Mouse (Mus musculus) testis, postnatal 14 days (tissue): ENCODE data around the gene Nfrkb.

Experiments
- DNase-seq: peaks from one replicate; pipeline ENCODE4 v3.0.0; 2021; ENCODE audit warnings: low spot score

The Nfrkb gene

DNA sequence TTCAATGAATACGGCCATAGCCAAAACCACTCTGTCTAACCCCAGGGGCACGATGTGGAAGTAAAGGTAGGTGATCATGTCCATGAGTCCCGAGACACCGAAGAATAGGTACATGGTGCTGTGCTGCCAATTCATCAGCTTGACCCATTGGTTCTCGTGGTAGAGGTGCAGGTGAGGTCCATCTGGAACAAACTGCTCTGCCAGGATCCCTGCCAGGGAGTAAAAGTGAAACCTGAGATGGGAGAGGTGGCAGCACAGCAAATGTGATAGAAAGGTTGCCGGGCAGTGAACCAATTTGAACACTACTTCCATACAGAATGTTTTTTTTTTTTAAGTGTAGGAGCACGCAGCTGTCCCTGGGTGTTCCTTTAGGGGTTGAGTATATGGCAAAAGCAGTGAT lies 43.0 kb downstream of the Nfrkb start:
- no peak for DNase-seq

DNA sequence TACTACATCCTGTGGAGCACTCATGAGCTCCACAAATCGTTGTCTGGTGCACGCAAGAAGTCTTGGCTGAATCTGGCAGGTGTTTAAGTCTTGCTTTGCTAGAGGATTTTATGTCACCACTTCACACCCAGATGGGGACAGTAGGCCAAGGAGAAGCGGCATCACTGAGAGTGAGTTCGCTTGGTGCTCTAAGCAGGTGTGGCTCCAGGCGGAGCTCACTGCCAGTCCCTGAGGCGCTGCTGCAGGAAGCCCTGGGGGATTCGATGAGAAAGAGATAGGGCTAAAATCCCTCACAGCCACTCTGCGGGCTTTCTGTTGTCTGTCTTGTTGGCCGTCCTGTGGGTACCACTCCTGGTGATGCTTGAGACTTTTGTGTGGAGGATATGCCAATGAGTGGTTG lies 44.0 kb downstream of the Nfrkb start:
- no peak for DNase-seq

DNA sequence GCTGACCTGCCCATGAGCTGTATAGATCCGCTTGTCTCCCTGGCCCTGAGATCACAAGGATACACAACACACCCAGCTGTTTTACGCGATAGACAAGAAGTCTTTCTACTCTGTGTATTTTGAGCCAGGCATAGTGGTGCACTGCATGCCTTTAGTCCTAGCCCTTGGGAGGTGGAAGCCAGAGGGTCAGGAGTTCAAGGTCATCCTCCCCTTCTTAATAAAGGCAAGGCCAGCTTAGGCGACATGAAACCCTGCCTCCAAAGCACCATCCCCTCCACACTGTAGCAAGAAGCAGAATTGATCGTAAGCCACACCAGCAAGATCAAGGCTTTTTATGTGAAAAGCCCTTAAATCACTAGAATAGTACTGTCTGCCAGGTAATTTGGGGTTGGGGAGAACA lies 45.8 kb downstream of the Nfrkb start:
- DNase-seq: no peak

DNA sequence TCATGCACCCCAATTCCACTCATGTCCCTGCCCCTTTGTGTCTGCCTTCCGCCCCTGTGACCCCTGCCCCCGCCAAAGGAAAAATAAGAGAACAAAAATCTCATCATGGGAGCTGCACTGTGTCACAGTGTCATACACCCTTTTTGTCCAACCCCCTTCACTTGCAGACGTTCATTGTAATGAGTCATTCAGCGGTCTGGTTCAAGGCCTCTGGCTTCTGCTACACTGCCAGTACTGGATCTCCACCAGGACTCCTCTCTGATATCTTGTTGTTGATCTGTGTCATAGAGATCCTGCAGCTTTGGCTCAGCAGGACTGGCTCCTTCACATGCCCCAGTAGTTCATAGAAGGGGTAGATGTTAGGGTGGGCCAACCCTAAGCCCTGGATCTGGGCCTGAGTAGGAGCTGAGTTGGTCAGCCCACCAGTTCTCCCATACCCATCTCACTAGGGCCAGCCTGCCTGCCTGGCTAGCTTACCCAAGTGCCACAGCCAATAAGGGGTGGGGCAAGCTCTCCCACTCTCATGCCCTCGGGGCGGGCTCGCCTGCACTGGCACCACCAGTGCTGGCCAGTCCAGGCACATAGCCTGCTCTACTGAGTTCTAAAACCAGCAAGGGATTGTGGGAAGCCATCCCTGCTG lies 46.5 kb downstream of the Nfrkb start:
- DNase-seq: no peak

DNA sequence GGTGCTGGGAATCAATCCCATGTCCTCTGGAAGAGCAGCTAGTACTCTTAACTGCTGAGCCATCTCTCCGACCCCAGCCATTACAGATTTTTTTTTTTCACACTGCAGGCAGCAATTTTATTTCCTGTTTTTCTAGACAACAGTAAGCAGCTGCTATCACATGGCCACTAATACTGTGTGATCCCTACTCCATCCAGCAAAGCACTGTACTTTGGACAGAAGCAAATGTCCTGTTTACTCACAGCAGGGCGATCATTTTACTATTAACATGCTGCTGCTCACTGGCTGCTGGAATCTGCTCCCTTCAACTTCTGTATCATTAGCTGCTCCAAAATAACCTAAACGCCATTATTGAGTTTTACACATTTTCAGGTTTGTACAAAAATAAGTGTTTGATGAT lies 47.4 kb downstream of the Nfrkb start:
- DNase-seq: no peak

DNA sequence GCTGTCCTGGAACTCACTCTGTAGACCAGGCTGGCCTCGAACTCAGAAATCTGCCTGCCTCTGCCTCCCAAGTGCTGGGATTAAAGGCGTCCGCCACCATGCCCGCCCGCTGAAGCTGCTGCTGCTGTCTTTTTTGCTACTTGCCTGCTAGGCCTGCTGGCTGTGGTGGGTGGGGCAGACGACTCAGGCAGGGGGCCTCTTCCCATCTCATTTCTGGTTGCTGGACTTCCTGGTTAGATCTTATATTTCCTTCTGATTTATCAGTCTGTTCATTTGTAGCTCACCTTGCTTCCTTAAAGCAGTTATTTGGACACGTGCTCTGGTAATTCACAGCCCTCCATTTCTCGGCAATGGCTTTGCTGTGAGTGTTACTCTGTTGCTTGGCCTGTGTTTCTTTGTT lies 49.4 kb downstream of the Nfrkb start:
- DNase-seq: no peak

DNA sequence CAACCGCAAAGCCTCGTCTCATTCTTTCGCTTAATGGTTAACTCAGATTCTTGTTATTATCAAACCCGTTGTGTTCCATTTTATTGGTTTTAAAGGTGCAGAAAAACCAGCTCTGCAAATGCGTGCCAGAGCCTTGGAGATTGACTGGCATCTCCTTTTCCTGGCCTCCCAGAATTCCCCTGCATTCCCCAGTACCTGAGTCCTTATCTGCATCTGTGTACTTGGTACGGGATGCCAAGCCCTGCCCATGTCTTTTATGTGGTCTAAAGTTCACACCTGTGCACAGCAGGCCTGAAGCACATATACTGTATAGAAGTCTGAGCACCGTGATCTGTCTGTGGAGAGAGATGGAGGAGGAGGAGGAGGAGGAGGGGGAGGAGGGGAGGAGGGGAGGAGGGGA lies 51.9 kb downstream of the Nfrkb start:
- DNase-seq: no peak

DNA sequence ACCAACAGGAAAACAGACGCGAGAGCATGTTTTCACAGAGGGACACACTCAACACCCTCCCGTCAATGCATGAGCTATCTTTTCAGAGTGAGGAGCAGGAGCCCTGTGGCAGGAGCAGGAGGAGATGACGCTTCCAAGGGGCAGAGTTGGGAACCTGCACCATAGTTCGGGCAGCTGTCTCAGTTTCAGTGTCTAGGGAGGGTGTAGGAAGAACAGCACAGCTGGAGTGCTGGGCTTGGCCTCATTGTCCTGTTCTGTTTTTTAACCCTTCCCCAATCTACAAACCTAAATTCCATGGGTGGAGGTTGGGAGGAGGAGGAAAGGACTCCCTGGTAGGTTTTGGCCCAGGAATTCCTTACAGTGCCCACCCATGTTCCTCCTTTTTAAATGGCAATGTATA lies 52.8 kb downstream of the Nfrkb start:
- no peak for DNase-seq

DNA sequence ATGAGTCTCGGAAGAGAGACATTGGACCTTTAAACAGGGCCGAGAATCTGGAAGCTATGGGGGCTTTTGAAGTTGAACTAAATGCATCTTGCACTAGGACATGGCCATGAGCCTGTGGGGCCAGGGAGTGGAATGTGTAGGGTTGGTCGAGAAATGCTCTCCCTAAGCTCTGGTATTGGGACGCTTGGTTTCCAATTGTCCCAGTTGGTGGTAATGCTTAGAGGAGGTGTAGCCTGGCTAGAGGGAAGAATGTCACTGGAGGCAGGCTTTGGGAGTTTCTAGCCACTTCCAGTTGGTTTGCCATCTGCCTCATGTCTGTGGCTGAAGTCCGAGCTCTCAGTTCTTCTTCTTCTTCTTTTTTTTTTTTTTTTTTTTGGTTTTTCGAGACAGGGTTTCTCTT lies 53.3 kb downstream of the Nfrkb start:
- no peak for DNase-seq

DNA sequence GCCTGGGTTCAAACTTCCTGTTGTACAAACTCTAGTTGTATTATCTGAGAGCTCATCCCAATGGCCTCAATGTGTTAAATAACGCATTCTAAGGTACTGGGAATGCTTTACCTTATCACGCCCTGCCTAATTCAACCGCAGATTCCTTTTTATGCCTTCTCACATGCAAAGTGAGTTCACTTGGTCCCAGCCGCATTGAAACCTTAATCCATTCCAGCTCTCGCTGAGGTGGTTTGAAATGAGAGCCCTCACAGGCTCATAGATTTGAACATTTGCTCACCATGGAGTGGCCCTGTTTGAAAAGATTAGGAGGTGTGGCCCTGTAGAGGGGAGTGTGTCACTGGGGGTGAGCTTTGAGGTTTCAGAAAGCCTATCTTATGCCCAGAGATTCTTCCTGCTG lies 54.4 kb downstream of the Nfrkb start:
- DNase-seq: no peak

DNA sequence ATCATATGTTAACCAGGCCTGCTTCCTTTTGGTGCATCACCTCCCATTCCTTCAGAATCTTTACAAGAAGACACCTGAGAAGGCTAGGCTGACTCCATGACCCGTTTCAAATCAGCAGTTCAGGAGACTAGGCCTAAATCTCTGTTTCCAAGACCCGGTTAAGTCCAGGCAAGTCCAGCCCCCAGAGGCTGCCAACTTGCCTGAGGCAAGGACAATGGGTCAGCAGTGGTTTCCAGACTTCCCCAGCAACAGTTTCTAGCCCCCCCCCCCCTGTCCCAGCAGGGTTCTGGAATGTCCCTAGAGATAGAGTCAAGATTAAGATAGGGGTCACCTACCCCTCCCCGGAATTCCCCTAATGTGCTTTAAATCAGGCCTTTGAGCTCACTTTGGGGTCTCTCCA lies 55.5 kb downstream of the Nfrkb start:
- DNase-seq: no peak

DNA sequence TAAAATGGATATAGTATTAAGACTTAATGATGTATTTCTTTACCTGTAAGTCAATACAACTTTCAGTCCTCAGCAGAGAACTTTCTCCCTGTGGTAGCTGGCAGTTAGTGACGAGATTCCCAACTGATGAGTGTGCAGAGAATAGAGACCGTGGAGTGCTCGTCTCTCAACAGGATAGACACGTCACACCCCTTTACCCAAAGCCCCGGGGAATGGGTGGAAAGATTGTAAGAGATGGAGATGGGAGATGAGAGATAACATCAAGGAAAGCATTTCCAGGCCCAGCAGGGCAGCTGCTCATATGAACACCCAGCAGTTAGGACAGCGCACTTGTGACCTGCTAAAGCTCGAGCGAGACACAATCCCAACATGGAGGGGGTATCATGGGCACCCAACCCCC lies 58.2 kb downstream of the Nfrkb start:
- DNase-seq: no peak

DNA sequence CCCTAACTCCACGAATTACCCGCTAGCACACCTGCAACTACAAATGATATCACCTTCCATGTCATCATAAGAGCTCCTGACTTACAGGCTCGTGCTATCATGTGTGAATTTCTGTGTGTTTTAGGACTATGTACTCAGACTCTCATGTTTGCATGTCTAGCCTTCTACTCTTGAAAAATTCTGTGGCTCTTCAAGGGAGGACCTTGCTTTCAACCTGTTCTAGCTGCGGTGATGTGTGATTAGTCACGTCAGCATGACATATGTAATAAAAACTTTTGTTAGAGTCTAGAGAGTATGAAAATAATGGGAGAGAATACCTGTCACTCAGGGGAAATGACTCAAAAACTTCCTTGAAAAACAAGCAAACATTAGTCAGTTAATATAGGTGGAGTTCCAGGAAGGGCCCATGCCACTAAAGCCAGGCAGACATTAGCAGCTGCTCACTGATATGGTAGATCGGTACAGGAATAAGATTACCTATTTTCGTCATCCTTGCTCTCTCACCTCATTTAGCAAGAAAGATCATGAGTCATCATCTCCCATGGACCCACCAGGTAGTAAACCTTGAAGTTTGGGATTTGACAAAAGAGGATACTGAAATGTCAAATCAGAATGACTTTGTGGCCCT lies 63.3 kb downstream of the Nfrkb start:
- no peak for DNase-seq

DNA sequence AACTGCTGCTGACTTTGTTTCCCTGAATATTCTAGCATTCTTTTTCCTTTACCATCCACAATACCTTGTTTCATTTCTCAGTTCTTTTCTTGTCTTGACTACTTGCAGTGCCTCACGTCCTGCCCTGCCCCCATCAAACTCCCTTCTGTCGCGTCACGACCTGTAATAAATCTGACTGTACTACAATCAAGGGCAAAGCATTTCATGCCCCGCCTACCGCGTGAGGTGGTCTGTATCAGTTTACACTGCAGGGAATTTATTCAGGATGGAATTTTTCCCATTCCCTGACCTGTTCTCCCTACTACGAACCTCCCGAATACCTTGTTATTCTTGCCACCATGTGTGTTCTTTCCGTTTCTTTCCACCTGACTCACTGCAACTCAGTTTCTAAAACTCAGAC lies 66.2 kb downstream of the Nfrkb start:
- no peak for DNase-seq

DNA sequence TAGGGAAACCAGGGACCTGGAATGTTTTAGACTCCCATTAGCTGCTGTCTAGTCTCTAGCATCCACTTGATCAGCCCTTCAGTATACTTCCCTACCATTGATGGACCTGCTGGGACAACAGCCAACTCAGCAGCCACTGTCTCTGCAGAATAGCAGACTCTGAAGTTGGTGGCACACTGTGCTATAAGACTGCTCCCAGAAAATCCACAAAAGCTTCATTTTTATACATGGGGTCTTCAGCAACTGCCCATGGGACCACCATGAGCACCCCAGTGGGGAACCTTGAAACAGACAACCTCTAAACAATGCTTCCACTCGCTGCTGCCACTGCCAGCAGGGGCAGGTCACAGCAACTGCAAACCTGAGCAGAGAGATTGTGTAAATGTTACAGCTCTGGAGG lies 68.4 kb downstream of the Nfrkb start:
- DNase-seq: no peak

DNA sequence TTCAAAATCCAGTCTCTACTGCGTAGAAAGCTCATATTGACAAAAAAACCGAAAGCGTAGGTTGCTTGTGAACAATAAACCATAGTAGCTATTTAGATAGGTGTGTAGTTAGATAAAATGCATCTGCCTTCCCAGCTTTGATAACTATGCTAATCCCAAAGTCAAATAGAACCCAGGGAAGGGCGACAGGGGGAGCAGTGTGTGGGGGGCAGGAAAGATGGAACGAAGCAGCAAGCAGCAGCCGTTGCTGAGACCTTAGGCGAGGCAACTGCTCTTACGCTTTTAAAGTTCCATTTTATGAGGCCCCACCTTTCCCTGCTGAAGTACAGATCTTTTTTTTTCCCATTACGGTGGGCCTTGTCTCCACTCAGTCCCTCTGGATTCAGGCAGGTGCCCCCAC lies 77.2 kb downstream of the Nfrkb start:
- no peak for DNase-seq

DNA sequence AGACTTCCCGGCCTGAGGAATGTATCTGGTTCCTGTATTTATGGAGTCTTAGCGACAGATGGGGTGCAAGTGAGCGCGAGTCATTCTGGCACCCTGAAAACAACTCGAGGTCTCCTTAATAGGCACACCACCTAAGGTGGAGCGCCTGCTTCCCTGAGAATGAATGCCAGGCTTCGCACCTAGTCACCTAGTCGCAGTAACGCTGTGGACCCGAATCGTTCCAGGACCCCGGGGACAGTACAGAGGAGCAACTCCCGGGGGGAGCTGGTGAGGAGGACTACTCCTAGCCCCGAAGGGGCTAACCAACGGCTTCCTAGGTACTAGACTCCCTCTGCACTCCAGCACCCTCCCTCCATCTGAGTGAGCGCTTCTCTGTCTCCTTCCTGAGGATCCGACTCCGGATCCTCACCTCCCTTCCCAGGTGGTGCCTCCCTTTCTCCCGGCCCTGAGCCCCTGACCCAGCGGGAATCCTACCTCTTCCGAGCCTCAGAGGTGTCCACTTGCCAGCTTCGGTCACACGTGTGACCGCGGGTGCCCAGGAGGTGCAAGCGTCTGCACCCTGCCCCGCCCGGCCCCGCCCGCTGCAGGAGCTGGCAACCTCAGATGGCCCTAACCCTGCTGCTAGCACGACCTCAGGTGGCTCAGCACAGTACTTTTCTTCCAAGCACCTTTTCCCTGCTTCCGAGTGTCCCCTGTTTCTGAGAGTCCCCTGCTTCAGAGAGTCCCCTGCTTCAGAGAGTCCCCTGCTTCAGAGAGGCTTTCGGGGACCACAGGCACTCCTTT lies 77.9 kb downstream of the Nfrkb start, which contains the start of gene Tmem45b:
Gene Tmem45b (minus strand): TSS at position 771 of the 783 bp plus-strand sequence.
- no peak for DNase-seq
